Mouse (Mus musculus) layer of hippocampus, adult 9-10 months (tissue): ENCODE measurements around the gene Ccdc71.
A peak's percentile ranks its signal among the peaks of the same experiment; 100 is the strongest.

Source experiments
- DNase-seq: peaks from one replicate; pipeline ENCODE4 v3.0.0; 2022; ENCODE audit warnings: low spot score

The Ccdc71 gene

DNA sequence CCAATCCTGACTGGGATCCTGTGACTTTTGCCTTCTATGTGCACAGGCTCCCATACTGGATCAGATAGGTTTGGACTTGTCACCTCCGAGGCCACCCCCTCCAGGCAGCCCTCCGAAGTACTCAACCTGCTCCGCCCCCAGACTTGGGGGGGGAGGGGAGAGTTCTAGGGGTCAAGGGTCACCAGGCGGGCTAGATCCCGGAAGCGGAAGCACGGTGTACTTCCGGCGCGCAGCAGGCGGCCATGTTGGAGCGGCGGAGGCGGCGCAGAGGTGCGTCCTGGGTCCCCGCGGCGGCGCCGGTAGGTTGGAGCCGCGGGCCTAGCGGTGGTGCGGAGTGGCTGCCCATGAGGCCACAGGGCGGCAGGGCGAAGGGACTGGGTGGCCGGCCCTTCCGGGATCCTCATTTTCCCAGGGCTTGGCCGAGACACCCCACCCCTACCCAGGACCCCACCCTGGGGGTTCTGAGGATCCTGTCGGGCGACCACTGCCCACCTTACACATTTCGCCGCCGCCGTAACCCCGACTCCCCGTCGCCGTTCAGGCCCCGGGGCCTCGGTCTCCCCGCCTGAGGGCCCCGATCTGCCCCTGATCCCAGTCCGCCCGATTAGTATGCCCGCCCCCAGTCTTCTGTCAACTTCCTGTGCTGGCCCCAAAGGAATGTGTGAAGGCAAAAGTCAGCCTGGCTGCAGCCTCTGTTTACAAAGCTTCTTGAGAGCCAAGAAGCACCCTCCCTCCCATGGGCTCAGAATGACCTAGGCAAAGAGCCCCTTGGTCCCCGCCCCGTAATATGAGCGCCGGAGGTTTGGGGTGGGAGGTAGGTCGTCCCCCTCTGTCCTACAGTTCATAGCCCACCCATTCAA lies at the start of gene Ccdc71:
Gene Ccdc71 (plus strand): TSS at position 209 of the 860 bp plus-strand sequence.
- peak; percentile 59 for DNase-seq

DNA sequence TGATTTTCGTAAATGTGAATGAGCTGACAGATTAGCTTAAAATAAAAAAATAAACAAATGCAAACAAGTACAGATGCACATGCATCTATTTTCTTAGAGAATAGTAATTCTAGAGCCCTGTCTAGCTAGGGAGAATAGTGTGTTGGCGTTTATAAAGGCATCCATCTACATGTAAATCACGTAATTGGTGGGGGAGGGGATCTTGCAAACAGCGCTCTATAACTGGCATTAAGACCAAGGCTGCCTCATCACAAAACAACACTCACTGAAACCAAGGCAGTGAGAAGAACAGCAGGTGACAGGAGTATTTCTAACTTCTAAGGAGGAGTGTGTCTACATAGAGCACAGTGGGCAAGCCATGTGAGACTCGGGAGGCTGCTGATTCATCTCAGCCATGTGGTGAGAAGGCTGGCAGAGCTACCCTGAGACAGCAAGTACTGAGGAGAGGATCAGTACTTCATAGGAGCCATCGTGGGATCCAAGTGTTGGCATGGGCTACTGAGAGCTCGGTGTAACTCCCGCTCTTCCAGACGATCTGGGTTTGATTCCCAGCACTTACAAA lies 48.9 kb upstream of the Ccdc71 start:
- DNase-seq, result peak; percentile 31

DNA sequence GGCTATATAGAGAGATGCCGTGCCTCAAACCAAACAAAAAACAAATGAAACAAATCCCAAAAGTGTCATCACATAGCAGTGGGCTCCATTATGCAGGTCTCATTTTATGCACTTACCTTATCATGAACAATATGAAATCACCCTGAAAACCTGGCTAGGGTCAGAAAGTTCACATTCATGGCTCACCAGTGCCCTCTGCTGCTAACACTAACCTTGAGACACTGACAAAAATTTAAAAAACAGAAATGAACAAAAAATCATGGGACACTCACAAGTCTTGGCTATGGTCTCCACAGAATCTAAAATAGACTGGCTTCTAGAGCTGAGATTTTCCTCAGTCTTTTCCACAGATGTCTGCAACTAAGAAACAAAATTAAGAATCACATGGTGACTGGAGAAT lies 48.1 kb upstream of the Ccdc71 start:
- no peak for DNase-seq

DNA sequence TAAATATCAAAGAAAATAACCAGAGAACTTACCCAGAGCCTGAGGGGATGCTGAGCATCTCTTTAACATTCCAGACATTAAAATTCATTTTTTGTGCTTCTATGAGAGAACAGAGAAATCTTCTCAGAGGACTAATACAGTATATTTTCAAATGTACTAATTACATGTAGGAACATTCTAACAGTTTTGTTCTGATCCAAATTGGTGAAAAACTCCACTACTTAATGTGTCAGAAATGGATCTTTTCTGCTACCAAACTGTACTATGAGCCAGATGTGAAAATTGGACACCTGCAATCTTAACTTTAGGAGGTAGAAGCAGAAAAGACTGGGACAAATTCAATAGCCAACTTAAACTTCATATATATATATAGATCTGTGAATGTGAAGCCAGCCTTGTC lies 31.9 kb upstream of the Ccdc71 start, which contains the start of gene Ccdc36:
Gene Ccdc36 (minus strand): TSS at position 101 of the 400 bp plus-strand sequence.
- no peak for DNase-seq

DNA sequence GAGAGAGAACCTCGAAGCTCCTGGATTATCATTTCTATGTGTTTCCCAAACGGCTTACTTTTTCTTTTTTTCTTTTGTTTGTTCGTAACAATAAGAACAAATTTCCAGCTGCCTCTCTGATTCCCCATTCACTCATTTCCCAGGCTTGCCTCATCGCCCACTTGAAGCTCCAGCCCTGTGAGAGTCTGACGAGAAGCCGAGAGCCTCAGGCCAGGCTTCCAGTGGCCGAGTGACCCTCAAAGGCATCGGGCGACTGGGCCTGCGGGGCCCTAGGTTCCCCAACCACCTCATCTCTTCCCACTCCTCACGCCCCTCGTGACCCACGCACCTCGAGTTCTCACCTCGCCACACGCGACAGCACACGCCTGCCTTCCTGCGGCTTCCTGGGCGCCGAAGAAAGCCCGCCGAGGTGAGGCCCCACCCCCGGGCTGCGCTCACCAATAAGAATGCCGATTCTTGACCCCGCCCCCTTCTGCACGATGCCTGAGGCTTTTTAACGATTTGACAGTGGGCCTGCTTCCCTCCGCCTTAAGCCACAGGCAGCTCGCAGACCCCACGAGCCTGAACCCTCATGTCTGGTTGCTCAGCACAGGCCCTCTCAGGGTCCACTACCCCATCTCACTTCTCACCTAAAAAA lies 28.8 kb upstream of the Ccdc71 start:
- no peak for DNase-seq

DNA sequence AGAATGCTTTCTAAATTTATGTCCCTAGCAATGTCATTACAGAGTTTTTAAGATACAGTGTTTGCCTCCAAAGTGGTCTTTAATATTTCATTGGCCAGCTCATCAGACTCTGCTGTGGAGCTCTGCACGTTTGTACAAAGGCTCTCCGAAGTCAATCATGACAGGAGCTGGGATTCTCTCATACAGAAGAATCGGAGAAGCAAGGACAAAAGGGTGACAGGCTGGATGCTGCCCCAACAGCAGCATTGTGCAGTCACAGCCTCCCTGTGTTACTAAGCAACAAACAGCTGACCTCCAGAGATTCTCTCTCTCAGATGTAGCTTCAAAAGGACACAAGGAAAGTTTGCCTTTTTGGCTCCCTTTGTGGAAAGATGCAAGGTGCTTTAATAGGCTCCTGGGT lies 24.1 kb upstream of the Ccdc71 start, which contains the start of gene BC048562:
Gene BC048562 (plus strand): TSS at position 301 of the 400 bp plus-strand sequence.
- no peak for DNase-seq

DNA sequence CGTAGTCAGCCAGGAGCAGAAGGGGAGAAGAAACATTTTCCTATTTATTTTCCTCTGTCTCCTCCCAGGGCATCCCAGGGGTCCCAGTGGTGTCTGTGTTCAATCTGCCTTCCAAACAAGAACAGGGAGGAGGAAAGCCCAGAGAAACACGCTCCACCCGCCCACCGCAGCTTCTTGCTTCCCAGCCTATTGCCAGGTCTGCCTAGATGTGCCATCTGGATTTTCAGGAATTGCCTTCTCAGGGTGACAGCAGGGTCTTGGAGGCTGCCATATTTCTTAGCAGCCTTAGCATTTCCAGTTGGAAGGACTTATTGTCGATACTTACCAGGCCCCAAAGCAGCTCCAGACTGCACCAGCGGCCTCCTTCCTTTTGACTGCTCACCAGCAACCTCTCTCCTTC lies 21.2 kb upstream of the Ccdc71 start:
- DNase-seq, result no peak

DNA sequence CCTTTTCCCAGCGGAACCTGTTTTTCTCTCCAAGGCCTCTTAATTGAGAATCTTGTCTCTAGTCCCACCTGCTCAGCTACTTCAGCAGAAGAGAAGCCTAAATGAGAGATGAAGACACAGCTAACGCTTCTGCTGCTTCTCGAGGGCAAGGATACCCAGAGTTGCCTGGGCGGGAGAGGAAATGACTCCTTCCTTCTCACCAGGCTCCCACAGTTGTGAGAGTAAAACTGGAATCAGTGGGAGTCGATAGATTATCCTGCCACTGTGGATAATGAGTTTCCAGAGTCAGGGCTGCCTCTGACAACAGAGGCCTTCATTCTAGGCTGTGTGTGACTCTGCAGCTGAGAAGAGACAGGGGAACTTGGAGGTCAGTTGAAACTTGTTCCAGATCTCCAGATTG lies 19.8 kb upstream of the Ccdc71 start:
- DNase-seq, result no peak

DNA sequence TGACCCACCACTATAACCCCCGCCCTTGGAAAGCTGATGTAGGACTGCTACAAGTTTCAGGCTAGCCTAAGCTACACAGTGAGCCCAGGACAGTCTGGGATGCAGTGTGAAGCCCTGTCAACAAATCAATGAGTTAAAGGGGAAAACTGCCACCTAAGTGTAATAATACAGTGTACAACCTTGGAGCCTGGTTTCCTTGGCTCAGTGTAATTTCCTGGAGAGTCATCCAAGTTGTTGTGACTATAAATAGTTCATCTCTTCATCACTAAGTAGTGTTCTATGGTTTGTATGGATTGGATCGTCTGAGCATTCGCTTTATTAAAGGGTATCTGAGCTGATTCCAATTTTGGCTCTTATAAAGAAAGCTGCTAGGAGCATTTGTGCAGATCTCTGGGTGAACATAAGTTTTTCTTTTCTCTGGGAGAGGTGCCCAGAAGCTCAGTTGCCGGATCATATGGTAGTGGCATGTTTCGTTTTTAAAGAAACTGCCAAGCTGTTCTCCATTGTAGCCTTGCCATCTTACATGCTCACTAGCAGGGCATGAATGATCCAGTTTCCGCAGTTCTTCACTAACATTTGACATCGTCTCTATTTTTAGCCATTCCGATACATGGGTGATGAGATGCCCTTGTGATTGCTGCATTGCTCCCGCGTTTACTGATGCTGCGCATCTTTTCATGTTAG lies 18.9 kb upstream of the Ccdc71 start:
- DNase-seq, result peak; percentile 69

DNA sequence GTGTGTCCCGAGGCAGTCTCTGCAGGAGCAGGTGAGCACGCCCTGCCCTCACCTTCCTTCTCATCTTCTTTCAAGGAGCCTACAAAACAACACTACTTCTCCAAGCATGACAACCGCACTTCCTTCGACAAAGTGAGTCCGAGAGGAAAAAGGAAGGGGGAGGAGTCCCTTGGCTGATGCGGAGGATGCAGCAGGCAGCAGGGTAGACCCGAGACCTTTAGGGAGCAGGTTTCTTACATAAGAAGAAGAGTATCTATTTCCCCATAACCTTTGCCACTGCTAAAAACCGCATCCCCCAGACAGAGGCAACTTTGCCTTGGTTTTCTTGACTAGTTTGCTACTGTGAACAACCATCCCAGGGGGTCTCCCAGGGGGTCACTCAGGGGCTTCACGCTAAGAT lies 15.2 kb upstream of the Ccdc71 start:
- no peak for DNase-seq

DNA sequence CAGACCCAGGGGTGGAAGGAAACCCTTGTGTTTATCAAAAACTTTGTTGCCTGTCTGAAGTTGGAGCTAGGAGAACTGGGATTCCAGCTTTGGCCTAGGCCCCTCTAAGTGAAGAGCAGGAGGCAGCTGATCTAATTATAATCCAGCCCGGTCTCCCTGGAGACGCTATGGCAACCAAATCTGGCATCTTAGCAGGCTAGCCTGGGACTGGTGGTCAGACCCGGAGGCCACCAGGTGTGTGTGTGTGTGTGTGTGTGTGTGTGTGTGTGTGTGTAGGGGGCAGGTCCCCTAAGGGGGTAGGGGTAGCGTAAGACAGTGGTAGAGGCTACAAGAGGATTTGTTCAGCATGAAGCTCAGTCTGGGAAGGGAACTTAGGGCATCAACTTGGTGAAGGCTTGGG lies 10.5 kb upstream of the Ccdc71 start:
- no peak for DNase-seq

DNA sequence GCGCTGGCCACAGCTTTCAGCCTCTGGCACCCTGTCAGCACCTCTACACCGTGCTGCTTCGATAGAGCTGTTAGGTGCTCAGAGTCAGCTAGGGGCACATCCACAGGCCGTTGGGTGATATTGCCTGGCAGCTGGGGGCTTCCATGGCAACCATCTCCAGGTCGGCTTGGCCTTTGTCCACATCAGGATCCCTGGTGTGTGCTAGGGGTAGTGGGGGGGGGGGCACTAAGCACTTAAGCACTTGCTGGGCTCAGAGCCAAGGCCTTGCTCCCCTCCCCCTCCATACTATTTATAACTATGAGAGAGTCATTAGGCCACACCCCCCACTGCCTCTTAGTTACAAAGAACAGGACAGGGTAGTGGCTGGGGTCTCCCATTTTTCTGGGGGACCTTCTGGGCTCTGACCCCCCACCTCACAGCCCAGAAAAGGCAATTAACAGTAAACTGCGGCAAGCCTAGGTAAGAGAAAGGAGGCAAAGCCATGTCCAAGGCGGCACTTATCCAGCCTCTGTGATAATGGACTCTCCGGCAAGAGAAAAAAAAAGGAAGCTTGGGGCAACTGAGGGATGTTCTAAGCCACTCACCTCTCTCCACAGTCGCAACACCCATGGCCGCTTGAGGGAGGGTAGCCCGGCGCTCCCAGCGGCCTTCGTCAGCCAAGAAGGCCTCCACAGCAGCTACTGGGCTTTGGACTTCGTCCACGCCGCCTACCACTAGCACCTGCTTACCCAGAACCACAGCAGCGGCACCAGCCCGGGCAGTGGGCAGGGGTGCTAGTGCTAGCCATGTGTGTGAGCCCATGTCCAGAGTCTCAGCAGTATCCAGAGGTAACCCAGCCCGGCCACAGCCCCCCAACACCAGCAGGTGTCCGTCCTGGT lies 9.8 kb upstream of the Ccdc71 start:
- no peak for DNase-seq

DNA sequence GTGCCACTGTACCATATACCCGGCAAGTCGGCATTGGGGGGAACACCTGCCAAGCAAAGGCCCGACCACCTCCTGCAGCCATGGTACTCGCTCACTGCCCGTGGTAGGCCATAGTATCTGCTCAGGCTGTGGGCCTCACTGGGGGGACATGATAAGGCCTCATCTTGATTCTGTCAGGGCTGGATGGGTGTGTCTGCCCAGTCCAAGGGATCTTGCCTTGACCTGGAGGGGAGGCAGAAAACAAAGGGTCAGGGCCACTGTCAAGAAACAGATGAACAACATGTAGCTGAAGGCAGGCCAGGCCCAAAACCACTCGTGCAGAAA lies 9.2 kb upstream of the Ccdc71 start:
- DNase-seq, result no peak

DNA sequence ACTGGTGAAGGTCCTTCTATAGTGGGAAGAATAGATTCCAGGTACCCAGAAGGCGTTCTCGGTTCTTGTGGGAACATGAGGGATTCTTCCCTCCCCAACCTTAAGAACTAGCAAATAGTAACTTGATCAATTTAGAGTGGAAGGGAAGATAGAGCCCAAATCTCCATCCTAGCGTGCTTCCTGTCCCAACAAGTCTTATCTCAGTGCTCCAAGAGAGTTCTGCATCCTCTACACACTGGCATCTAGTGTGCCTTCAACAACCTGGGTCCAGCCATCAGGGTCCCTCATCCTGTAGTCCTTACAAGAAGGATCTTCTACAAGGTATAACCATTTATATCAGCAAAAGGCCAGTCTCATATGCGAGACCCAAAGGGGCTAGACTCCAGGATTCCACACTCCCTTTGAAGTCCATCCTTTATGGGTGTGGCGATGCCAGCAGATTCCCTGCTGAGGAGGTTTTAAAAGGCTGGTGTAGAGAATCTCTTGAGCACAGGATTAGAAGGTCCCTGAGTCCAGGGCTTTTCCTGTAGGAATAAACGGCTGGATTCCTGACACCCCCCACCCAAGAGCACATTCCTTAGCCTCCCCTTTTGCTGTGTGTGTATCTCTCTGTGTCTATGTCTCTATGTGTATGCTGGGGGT lies 8.7 kb upstream of the Ccdc71 start:
- DNase-seq, result no peak

DNA sequence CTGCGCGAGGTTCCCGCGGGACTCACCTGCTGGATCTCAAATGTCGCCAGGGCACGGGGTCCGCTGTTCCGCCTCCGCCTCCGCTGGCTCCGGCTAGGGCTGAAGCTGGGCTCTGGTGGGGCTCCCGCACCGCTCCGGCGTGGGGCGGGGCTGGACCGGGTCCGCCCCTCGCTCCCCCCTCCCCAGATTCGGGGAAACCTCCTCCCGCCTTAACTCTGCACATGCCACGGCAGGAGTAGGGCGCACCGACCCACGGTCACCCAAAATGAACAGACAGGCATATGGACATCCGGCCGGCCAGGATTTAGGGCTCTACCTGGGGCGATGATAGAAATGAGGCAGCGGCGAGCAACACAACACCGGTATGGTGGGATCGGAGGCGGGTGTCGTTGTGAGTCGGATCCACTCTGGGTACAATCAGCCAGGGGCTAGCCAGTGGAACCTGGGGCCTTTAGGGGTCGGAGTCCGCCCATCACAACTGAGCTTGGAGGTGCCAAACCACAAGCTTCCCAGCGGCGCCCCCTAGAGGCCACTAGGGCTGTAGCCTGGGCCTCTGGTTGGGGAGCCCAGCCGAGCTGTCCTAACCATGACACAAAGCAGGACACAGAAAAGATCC lies 7.9 kb upstream of the Ccdc71 start:
- peak; percentile 71 for DNase-seq

DNA sequence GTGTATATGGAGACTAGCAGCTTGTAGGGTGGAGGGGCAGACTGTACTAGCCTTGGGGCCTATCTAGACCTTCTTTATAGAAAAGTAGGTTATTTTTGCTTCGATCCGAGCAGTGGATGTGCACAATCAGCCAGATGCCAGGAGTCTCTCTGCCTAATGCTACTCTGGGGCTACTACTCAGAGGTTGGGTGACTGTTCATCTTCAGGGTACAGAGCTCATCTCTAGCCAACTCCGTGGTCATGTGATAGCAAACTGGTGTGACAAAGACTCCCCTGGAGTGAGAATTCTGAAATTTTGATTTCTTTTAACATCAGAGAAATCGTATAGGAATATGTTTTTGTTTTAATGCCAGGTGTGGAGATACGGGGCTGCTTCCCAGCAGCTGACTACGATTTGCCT lies 7.4 kb upstream of the Ccdc71 start:
- no peak for DNase-seq

DNA sequence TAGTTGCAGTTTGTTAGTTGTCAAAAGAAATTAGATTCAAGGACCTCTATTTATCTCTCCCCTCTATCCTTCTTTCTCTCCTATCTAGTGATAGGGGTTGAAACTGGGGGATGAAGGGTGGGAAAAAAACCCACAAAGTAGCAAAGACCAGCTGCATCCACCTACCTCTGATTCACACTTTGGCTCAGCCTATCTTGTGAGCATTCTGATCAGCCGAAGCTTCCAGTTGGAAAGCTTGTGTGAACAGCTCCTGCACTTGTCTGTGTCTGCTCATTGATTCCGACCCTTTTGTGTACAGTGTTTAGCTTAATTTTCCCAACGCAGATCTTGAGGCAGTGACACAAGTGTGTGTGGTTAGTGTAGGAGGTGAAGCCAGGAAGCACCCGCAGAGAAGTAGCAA lies 6.9 kb upstream of the Ccdc71 start:
- no peak for DNase-seq

DNA sequence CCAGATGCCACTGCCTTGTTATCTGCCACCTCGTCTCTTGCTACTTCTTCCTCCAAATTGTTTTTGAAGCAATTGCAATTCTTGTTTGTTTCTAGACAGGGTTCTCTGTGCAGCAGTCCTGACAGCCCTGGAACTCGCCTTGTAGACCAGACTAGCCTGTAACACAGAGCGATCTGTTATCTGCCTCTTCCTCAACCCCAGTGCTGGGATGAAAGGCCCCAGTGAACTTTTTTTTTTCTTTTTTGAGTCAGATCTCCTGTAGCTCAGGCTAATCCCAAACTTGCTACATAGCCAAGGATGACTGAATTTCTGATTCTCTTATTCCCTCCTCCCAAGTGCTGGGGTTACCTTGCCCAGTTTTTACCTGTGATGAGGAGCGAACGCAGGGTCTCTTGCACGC lies 5.9 kb upstream of the Ccdc71 start:
- DNase-seq, result no peak

DNA sequence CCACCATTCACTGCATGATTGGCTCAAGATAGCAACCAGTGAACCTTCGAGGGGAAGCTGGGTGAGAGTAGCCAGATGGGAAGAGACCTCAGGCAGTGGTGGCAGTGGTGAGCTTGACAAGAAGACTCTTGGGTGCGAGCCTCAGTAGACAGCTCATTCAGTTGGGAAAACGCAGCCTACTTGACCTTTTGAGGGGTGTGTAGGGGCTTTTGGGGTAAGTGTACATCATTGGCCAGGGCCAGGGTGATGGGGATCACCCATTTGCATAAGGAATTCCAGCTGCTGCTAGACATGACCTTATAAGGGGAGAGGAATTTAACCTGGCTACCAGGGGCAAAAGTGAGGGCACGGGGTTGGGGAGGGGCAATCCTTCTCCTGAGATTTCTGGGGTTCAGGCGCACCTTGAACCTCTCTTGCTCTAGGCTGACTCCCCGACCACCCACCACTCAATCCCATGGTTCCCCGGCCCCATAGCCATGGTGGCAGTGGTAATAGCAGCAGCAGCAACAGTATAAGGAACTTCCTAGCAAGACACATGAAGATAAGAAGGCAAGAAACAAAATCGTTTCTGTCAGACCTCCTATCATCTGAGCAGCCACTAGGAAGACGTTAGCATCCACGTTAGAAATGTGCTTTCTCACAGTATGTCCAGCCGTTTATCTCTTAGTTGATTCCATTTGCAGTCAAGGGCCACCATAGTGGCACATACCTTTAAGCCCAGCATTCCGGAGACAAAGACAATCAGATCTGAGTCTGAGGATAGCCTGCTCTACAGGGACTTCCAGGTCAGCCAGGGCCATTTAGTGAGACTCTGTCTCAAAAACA lies 4.4 kb upstream of the Ccdc71 start:
- DNase-seq, result no peak

DNA sequence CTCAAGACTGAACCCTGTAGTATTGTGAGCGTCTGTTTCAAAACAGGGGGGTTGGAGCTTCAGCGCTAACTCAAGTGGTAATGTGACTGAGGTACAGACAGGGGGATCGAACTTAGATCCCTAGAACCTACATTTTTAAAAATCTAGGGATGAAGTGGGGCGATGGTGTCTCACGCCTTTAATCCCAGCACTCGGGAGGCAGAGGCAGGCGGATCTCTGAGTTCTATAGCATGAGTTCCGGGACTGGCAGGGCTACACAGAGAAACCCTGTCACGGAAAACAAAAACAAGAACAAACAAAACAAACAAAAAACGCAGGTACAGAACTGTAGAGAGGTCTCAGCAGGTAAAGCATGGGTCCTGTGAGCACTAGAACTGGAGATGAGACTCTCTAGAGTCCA lies 3.4 kb upstream of the Ccdc71 start:
- DNase-seq, result no peak
